In genomic region chr4:54979771-54980472, GRCm38 (mm10) we compare ENCODE assay signal across 9 mouse cellular contexts. TPM values are rescaled to one million over a fixed set of nuclear protein-coding genes. Genes with fewer than 3 reads are reported as not detected.
DNase-seq lines count a peak whose midpoint lies in the region; ATAC-seq and TF ChIP-seq lines count a peak whose summit lies in the region.
"Had no signal": no experiment of that assay in that cellular context is flagged by ENCODE, and none has a peak within 500 bp of the region (broad histone marks: within the 10 kb centered on the region; RNA-seq: fewer than 3 reads in every experiment).

No protein-coding gene starts in this region.

- no peaks in the 10 kb centered on the region for H3K27me3 ChIP-seq in forebrain, embryonic 11.5 days (ENCODE audit: control insufficient read depth, insufficient read depth, low read length)
- H3K27me3 ChIP-seq: midbrain, embryonic 12.5 days had no signal

- peaks cover 2% of the 10 kb centered on the region in 2 experiments; a peak in 1 of 4 replicates for H3K4me1 ChIP-seq in ES-E14 (ENCODE audit: control insufficient read depth in 2 of 2, insufficient read depth in 2 of 2, low read length in 2 of 2, poor library complexity in 1 of 2)
- peaks cover 5% of the 10 kb centered on the region; the same call in 1 of the 2 replicates for H3K4me1 ChIP-seq in forebrain, embryonic 11.5 days (replicated peaks; ENCODE audit: control insufficient read depth, insufficient read depth, low read length)

- no peaks in the 10 kb centered on the region for H3K9me3 ChIP-seq in ES-E14 (ENCODE audit: control insufficient read depth, insufficient read depth, low read depth, low read length)
- no peaks in the 10 kb centered on the region for H3K9me3 ChIP-seq in forebrain, embryonic 11.5 days (ENCODE audit: control insufficient read depth, low read length)
- H3K9me3 ChIP-seq: midbrain, embryonic 12.5 days had no signal

- WGBS in forebrain, embryonic 11.5 days: 87% methylated on average over 13 of the region's 13 CpGs

- no peak overlapping the region; the same call in 1 of the 2 replicates for H3K27ac ChIP-seq in ES-E14 (ENCODE audit: insufficient read depth, low read depth, low read length, poor library complexity, severe bottlenecking)
- no peak overlapping the region for H3K27ac ChIP-seq in forebrain, embryonic 11.5 days (ENCODE audit: low read depth, low read length)
- H3K27ac ChIP-seq: midbrain, embryonic 12.5 days had no signal

- in situ Hi-C loops in ES-E14 (cut with MboI; ENCODE audit: low sequenced_read_pairs in 2 of 2, unreplicated experiment in 2 of 2): no loop called here

- no peak for ATAC-seq in forebrain, embryonic 11.5 days (replicated peaks; ENCODE audit: low FRiP score)

- H3K4me2 ChIP-seq in forebrain, embryonic 11.5 days (ENCODE audit: low read depth, low read length, severe bottlenecking): no peak overlapping the region
- H3K4me2 ChIP-seq: midbrain, embryonic 12.5 days had no signal

- no peak overlapping the region for H3K4me3 ChIP-seq in ES-E14 (ENCODE audit: insufficient read depth in 1 of 2, low read depth in 1 of 2, low read length in 2 of 2, poor library complexity in 1 of 2, severe bottlenecking in 1 of 2)
- no peak overlapping the region for H3K4me3 ChIP-seq in forebrain, embryonic 11.5 days (ENCODE audit: low read depth, low read length)
- H3K4me3 ChIP-seq: midbrain, embryonic 12.5 days had no signal

- no peak overlapping the region for H3K9ac ChIP-seq in ES-E14 (ENCODE audit: insufficient read depth, low read depth, low read length, poor library complexity, severe bottlenecking)
- H3K9ac ChIP-seq in forebrain, embryonic 11.5 days (ENCODE audit: low read length): no peak overlapping the region
- H3K9ac ChIP-seq: midbrain, embryonic 12.5 days had no signal

- H3K36me3 ChIP-seq in ES-E14 (ENCODE audit: control insufficient read depth, insufficient read depth, low read length, poor library complexity, severe bottlenecking): peaks cover 19% of the 10 kb centered on the region
- H3K36me3 ChIP-seq in forebrain, embryonic 11.5 days (ENCODE audit: control insufficient read depth, insufficient read depth, low read length): peaks cover 4% of the 10 kb centered on the region; the same call in 1 of the 2 replicates

- peak; percentile 50 for DNase-seq in ES-E14 (ENCODE audit: low read depth, low spot score)
- peak; percentile 72 for DNase-seq in adrenal gland, postnatal 10 days
- peak; percentile 74 for DNase-seq in gastrocnemius, postnatal 25 days
- DNase-seq in kidney, postnatal 25 days: peak; percentile 69 to 75
- DNase-seq in thymus, postnatal 25 days: no peak
- no peak for DNase-seq in forebrain, embryonic 11.5 days (ENCODE audit: low spot score)
- DNase-seq in layer of hippocampus, postnatal 36 days: no peak
- no peak for DNase-seq in thymus, postnatal 36 days

TF ChIP-seq in ES-E14, 5 proteins besides CTCF, POLR2A, EP300 and RAD21:
- TF ChIP-seq MAFK (IDR thresholded peaks at IDR 0.05; ENCODE audit: insufficient read depth, low read depth, low read length): no peak
- no peak for TF ChIP-seq CHD2 (IDR thresholded peaks at IDR 0.05; ENCODE audit: low read depth, low read length)
- no peak for TF ChIP-seq ZC3H11A (IDR thresholded peaks at IDR 0.05; ENCODE audit: borderline replicate concordance, low read depth, low read length)
- no peak for TF ChIP-seq HCFC1 (IDR thresholded peaks at IDR 0.05; ENCODE audit: borderline replicate concordance, insufficient read depth, low read length)
- TF ChIP-seq ZNF384 (IDR thresholded peaks at IDR 0.05; ENCODE audit: low read depth, low read length): no peak

RNA-seq across cellular contexts. Expression of gene Zfp462, which starts 35.1 kb away (rescaled TPM):
- total RNA-seq in ES-E14 (2012; rRNA removed): 48.8 and 63.7 TPM in 2 replicates
- 10 to 100 TPM; 36.5 to 49.0 TPM for total RNA-seq in adrenal gland, postnatal 10 days (2021)
- total RNA-seq in gastrocnemius, postnatal 25 days (2021): 10 to 100 TPM; 10.7 to 17.6 TPM
- 17.0 and 19.2 TPM in 2 replicates for polyA plus RNA-seq in forebrain, embryonic 11.5 days (2014; fragmentation: Nextera tagmentation; extraction: Ambion mirVana)
- 10 to 100 TPM; 62.8 to 69.0 TPM for total RNA-seq in layer of hippocampus, postnatal 36 days (2021)

Comparison
In these comparisons a context has a peak if more than half of its experiments do, and no peak if none do; other contexts are left out.
1. DNase-seq: peak in ES-E14 (single experiment), adrenal gland, postnatal 10 days (single experiment), gastrocnemius, postnatal 25 days (single experiment) and kidney, postnatal 25 days (2 of 2); none in thymus, postnatal 25 days (single experiment), forebrain, embryonic 11.5 days (single experiment), layer of hippocampus, postnatal 36 days (0 of 2) and thymus, postnatal 36 days (0 of 2).